Mouse (Mus musculus) olfactory bulb, adult 2 months (tissue): ENCODE measurements at regions not wholly inside any gene's neighbourhood (a gene's known extent, or its start where the extent isn't known, plus 50 kb on each side); places are given as distances from the start of the nearest gene placed in this dataset.

ENCODE experiments used
- CTCF ChIP-seq: fragments of 200-500 bp; IDR thresholded peaks from 2 replicates; pipeline ENCODE4 v1.5.1; 2012; ENCODE audit warnings: low read depth, mild to moderate bottlenecking, low read length, moderate library complexity; ENCODE audit not compliant: insufficient read depth
- POLR2A ChIP-seq: fragments of 200-500 bp; IDR thresholded peaks from 2 replicates; pipeline ENCODE4 v1.6.1; 2012; ENCODE audit warnings: mild to moderate bottlenecking, low read depth, low read length, moderate library complexity; ENCODE audit not compliant: insufficient read depth

DNA sequence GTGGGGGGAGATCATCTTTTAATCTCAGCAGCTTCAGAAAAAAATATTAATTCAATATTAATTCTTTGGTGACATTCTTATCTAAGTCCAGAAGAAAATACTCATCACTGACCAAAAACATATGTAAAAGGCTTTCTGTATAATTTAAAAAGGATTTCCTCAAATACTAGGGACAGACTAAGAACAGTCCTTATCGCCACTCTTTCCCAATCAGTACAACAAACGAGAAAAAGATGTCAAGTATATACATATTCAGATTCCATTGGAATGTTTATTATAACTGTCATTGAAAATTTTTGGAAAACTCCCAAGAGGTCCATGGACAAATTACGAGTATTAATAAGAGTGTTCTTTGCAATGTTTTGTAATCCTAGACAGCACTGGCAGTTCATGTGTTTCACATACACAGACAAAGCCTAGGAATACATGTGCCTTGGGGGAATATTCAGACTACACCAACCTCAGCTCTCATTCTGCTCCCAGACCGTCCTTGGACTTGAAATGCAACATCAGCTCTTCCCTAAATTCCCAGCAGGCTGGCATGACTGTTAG is 270.4 kb upstream of the Dcbld2 start:
- no peak for TF ChIP-seq CTCF
- TF ChIP-seq POLR2A: no peak
